Mouse (Mus musculus) liver, adult 2 months (tissue): ENCODE measurements around the gene Trim9. TPM values are rescaled to one million over a fixed set of nuclear protein-coding genes. Genes with fewer than 3 reads are reported as not detected.

Experiments
- DNase-seq: peaks from one replicate; pipeline ENCODE4 v3.0.0-alpha.2; 2011; ENCODE audit warnings: low read depth, low spot score; ENCODE audit errors: extremely low read depth
- H3K27ac ChIP-seq: fragments of 200-500 bp; replicated peaks from 2 replicates; pipeline ENCODE4 v1.5.1; 2012; ENCODE audit warnings: low read depth, mild to moderate bottlenecking, control low read depth, inconsistent platforms, low read length; ENCODE audit not compliant: insufficient read depth
- H3K27me3 ChIP-seq: fragments of 200-500 bp; 2 replicates; pipeline ENCODE4 v1.6.1; 2012; ENCODE audit warnings: mild to moderate bottlenecking, moderate library complexity, low read length, inconsistent platforms; ENCODE audit not compliant: control insufficient read depth, insufficient read depth
- H3K36me3 ChIP-seq: fragments of 200-500 bp; 2 replicates; pipeline ENCODE4 v1.6.1; 2012; ENCODE audit warnings: low read length, inconsistent platforms; ENCODE audit not compliant: control insufficient read depth, insufficient read depth
- H3K4me1 ChIP-seq: fragments of 200-500 bp; 2 replicates; pipeline ENCODE4 v1.6.1; 2011; ENCODE audit warnings: low read length; ENCODE audit not compliant: control insufficient read depth, insufficient read depth
- H3K4me3 ChIP-seq: fragments of 200-500 bp; 2 replicates; pipeline ENCODE4 v1.5.1; 2011; ENCODE audit warnings: low read depth, mild to moderate bottlenecking, control low read depth, low read length, moderate library complexity; ENCODE audit not compliant: insufficient read depth
- H3K79me2 ChIP-seq: fragments of 200-500 bp; 2 replicates; pipeline ENCODE4 v1.6.1; 2012; ENCODE audit warnings: inconsistent platforms, mild to moderate bottlenecking, low read length, moderate library complexity; ENCODE audit not compliant: control insufficient read depth, insufficient read depth
- H3K9ac ChIP-seq: fragments of 200-500 bp; 2 replicates; pipeline ENCODE4 v1.6.1; 2012; ENCODE audit warnings: low read depth, mild to moderate bottlenecking, control low read depth, inconsistent platforms, low read length
- CTCF ChIP-seq: fragments of 200-500 bp; IDR thresholded peaks from 2 replicates; pipeline ENCODE4 v1.5.1; 2011; ENCODE audit warnings: low read depth, low read length, control low read depth
- POLR2A ChIP-seq: fragments of 200-500 bp; IDR thresholded peaks from 2 replicates; pipeline ENCODE4 v1.6.1; 2011; ENCODE audit warnings: low read length, control low read depth; ENCODE audit not compliant: insufficient read depth; ENCODE audit errors: extremely low read depth
- WGBS: fragments of 180-500 bp; shearing (Covaris S2); methylation state at CpG from one replicate; pipeline ENCODE4 v1.1.7; 2018; 5-methylcytosine and 5-hydroxymethylcytosine counted together
- polyA plus RNA-seq: library from polyadenylated mRNA; depleted of rRNA; stranded (reverse); fragments of >200 nt; gene quantifications from 2 replicates; pipeline ENCODE4 v1.2.3, GENCODE M21; 2012
- total RNA-seq: library from RNA; depleted of rRNA; stranded (reverse); fragments of >200 nt; gene quantifications from 2 replicates; pipeline ENCODE4 v1.2.3, GENCODE M21; 2014

Gene Trim9
- total and polyA plus RNA-seq, 2 experiments, result not detected

DNA sequence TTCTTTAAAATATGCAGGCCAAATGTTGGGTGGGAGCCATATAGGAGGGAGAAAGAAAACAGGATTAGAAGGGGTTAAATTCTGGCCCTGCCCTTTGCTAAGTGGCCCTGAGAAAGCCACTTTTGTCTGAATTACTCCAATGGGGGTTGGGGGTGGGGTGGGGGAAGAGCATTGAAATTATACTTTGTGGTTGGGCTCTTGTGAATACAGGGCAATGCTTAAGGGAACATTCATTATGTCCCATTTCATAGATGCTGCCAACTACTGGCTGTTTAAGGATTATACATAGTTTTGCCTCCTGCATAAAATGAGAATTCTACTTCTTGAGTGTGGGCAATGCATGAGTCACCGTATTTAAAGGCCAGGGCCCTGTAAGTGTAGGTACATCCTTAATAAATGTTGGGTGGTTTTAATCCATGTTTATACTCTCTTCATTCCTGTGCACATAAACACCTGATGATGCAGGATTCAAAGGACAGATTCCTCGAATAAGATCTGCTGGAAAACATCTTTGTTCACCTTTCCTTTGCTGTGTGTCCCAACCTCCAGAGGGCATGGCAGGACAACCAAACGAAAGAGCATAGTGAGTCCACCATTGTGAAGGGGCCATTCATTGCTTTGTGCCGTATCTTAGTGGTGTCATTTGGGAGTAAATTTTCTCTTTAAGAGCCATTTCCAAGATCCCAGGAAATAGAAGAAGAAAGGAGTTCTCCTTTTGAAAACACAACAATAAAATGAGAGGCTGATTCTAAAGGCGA, 53.3 kb downstream of the Trim9 start:
- H3K36me3 ChIP-seq, result no peaks in the 10 kb centered on the region
- H3K9ac ChIP-seq, result no peak overlapping the region
- 80% methylated on average over 5 of the region's 5 CpGs for WGBS
- H3K27ac ChIP-seq, result no peak overlapping the region
- H3K4me1 ChIP-seq, result no peaks in the 10 kb centered on the region
- no peak overlapping the region for H3K4me3 ChIP-seq
- TF ChIP-seq POLR2A (no peak), CTCF (no peak)
- H3K27me3 ChIP-seq, result no peaks in the 10 kb centered on the region
- DNase-seq, result no peak
- H3K79me2 ChIP-seq, result no peaks in the 10 kb centered on the region

DNA sequence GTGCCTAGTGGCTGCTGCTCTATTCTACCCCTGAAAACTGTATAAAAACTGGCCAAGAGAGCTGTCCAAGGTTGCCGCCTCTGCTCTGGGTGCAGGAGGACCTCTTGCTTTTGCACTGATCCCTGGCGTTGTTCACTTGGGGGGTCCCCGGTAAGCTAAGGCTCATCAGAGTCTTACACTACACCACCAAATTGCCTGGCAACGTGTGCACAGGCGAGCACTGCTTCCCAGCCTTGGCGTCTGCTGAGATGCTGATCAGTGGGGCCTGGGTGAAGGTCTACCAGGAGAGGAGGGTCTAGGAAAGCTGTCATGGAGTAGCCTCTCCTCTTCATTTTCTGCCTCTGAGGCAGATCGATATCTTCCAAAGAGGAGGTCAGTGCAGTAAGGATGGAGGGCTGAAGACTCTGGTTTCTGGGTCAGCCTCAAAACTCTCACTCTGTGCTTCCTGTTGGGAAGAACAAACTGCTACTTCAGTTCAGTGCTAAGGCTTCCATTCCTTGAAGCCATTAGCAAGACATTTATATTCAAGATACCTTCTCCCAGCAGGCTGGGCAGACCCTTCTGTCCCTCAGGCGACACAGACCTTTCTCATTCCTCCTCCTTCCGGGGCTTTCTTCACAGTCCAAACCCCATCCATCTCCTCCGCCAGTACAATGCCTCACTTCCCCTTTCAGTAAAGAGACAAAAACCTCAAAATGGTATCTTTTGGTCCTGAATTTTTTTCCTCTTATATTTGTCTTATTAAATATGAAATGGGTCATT, 54.1 kb downstream of the Trim9 start:
- Histone ChIP-seq H3K79me2 (no peaks in the 10 kb centered on the region), H3K27ac (no peak overlapping the region), H3K4me1 (no peaks in the 10 kb centered on the region), H3K36me3 (no peaks in the 10 kb centered on the region), H3K4me3 (no peak overlapping the region), H3K27me3 (no peaks in the 10 kb centered on the region), H3K9ac (no peak overlapping the region)
- DNase-seq, result no peak
- 95% methylated on average over 10 of the region's 10 CpGs for WGBS
- no peak for TF ChIP-seq CTCF
- TF ChIP-seq POLR2A, result no peak

DNA sequence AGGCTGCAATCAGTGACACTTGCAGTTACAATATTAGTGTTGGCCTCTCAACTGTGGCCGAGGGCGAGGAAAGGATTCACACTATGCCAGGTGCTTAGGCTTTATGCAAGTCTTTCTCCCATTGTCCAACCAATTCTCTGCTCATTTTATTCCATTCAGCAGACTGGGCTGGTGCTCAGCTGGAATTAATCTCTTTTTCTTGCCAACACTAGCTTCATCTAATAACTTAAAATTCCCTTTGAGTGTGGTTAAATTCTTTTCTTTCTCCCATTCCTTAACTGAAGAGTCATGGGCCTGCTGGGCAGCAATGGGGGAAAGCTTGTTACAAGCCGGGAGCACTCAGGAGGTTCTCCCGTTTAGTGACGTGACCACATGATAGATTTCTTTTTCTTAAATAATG, 61.9 kb downstream of the Trim9 start:
- Histone ChIP-seq H3K27me3 (no peaks in the 10 kb centered on the region), H3K4me3 (no peak overlapping the region), H3K27ac (no peak overlapping the region), H3K4me1 (peaks cover 3% of the 10 kb centered on the region; the same call in 1 of the 2 replicates), H3K79me2 (no peaks in the 10 kb centered on the region), H3K9ac (no peak overlapping the region), H3K36me3 (no peaks in the 10 kb centered on the region)
- no peak for TF ChIP-seq POLR2A
- no peak for TF ChIP-seq CTCF
- WGBS, result 90% methylated on average over 5 of the region's 5 CpGs
- no peak for DNase-seq

DNA sequence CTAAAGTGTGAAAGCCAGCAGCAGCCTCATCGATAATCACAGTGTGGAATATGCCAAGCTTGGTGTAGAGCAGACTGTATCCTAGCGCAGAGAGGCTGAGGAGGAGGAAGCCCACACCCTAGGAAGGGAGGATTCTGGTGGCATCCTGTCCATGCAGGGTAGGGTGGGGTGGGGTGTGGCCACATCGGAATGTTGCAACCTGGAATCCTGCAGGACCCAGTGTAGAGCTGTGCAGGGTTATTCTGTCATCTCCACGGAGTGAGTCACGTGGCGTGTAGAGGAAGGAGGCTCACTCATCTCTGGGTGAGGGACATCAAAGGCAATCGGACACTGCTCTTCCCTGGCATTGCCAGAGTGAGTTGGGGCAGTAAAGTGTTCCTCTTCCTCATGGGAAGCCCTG, 62.4 kb downstream of the Trim9 start:
- Histone ChIP-seq H3K9ac (no peak overlapping the region), H3K27me3 (no peaks in the 10 kb centered on the region), H3K36me3 (no peaks in the 10 kb centered on the region), H3K79me2 (no peaks in the 10 kb centered on the region), H3K4me1 (peaks cover 3% of the 10 kb centered on the region; the same call in 1 of the 2 replicates), H3K27ac (no peak overlapping the region), H3K4me3 (no peak overlapping the region)
- DNase-seq, result no peak
- 92% methylated on average over 7 of the region's 7 CpGs for WGBS
- TF ChIP-seq CTCF, result no peak
- no peak for TF ChIP-seq POLR2A

DNA sequence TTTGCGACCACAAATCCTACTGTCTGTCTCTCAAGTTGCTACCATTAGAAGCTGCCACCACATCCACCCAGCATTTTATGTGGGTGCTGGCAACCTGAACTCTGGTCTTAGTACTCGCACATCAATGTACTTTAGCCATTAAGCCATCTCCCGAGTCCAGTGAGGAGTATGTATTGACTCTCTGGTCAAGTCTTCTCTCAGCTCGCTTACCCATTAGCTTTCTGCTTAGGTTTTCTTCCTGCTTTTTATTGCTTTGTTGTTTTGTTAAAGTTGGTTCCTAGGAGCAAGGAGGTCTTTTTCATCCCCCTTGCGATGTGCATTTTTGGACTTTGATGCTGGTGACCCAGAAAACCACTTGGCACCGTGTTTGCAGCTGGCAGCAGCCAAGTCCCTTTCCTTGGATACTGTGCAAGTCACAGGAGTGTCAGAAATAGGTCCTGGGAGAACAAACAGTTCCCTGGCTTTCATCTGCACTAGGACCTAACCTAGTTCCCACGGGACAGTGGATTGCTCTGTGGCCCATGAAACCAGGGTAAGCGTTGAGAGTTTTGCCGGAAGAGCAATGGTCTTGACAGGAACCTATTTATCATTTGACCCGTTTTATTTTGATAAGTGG, 64.2 kb downstream of the Trim9 start:
- no peak overlapping the region for H3K27ac ChIP-seq

More for the DNA sequence above, 64.2 kb downstream of the Trim9 start:
- WGBS, result 45% methylated on average over 10 of the region's 10 CpGs
- Histone ChIP-seq H3K9ac (no peak overlapping the region), H3K79me2 (no peaks in the 10 kb centered on the region), H3K4me1 (peaks cover 3% of the 10 kb centered on the region; the same call in 1 of the 2 replicates), H3K27me3 (no peaks in the 10 kb centered on the region), H3K36me3 (no peaks in the 10 kb centered on the region), H3K4me3 (no peak overlapping the region)
- DNase-seq, result peak; percentile 86
- TF ChIP-seq POLR2A (no peak), CTCF (no peak)
